Mouse (Mus musculus) hindbrain, embryonic 14.5 days (tissue): ENCODE data around the gene Gm11549. TPM values are rescaled to one million over a fixed set of nuclear protein-coding genes. Genes with fewer than 3 reads are reported as not detected.

ENCODE experiments used
- ATAC-seq: fragments of 200-750 bp; cut with Nextera tagmentation; 2 replicates; pipeline ENCODE4 v1.8.0; 2017; ENCODE audit warnings: moderate number of reproducible peaks, mild to moderate bottlenecking, moderate TSS enrichment, moderate library complexity; ENCODE audit not compliant: low FRiP score
- DNase-seq: peaks from one replicate; pipeline ENCODE4 v3.0.0-alpha.2; 2015; ENCODE audit warnings: low spot score
- H3K27ac ChIP-seq: fragments of 300-500 bp; sonication (generic); 2 replicates; pipeline ENCODE4 v1.5.1; 2014; ENCODE audit warnings: mild to moderate bottlenecking, moderate library complexity
- H3K27me3 ChIP-seq: fragments of 300-500 bp; sonication (generic); 2 replicates; pipeline ENCODE4 v1.6.1; 2014; ENCODE audit warnings: mild to moderate bottlenecking, low read length, mixed read lengths; ENCODE audit not compliant: control insufficient read depth, insufficient read depth
- H3K36me3 ChIP-seq: fragments of 300-500 bp; sonication (generic); replicated peaks from 2 replicates; pipeline ENCODE4 v1.6.1; 2014; ENCODE audit not compliant: control insufficient read depth, insufficient read depth
- H3K4me1 ChIP-seq: fragments of 300-500 bp; sonication (generic); replicated peaks from 2 replicates; pipeline ENCODE4 v1.6.1; 2014; ENCODE audit warnings: antibody characterized with exemption, low read length, mixed read lengths; ENCODE audit not compliant: control insufficient read depth, insufficient read depth
- H3K4me2 ChIP-seq: fragments of 300-500 bp; sonication (generic); replicated peaks from 2 replicates; pipeline ENCODE4 v1.6.1; 2014; ENCODE audit warnings: mild to moderate bottlenecking, moderate library complexity
- H3K4me3 ChIP-seq: fragments of 300-500 bp; sonication (generic); replicated peaks from 2 replicates; pipeline ENCODE4 v1.5.1; 2014; ENCODE audit warnings: mild to moderate bottlenecking, low read length
- H3K9ac ChIP-seq: fragments of 300-500 bp; sonication (generic); 2 replicates; pipeline ENCODE4 v1.6.1; 2014
- H3K9me3 ChIP-seq: fragments of 300-500 bp; sonication (generic); 2 replicates; pipeline ENCODE4 v1.6.1; 2016; ENCODE audit warnings: low read length; ENCODE audit not compliant: control insufficient read depth
- WGBS: fragments of 180-500 bp; shearing (Covaris S2); extraction: QIAGEN DNeasy Blood & Tissue Kit; methylation state at CpG from one replicate; pipeline ENCODE4 v1.1.7; 2014; 5-methylcytosine and 5-hydroxymethylcytosine counted together
- polyA plus RNA-seq: library from polyadenylated mRNA; unstranded; fragments of >200 nt; fragmentation: Nextera tagmentation; extraction: Ambion mirVana; gene quantifications from 2 replicates; pipeline ENCODE4 v1.2.1, GENCODE M21; 2014

Gm11549 gene
- 0.20 and 0.35 TPM in 2 replicates for polyA plus RNA-seq

GRCm38 (mm10) chr3:36521073-36522060, at the start of gene Gm11549:
TSS of gene Gm11549 (minus strand) at chr3:36521813.
- Histone ChIP-seq H3K36me3 (no peaks in the 10 kb centered on the region), H3K9me3 (no peaks in the 10 kb centered on the region), H3K27ac (no peak within 1 kb of the TSS), H3K9ac (peak within 1 kb of the TSS; percentile 57), H3K27me3 (peaks cover 22% of the 10 kb centered on the region), H3K4me3 (peak within 1 kb of the TSS; percentile 47), H3K4me1 (peaks cover 3% of the 10 kb centered on the region; the same call in 1 of the 2 replicates), H3K4me2 (peak within 1 kb of the TSS; percentile 93)
- DNase-seq (peak; percentile 41), ATAC-seq (peak; percentile 59)
- under 1% methylated on average over 51 of the region's 51 CpGs for WGBS

GRCm38 (mm10) chr3:36569836-36570235, 48.2 kb upstream of the Gm11549 start:
- Histone ChIP-seq H3K4me1 (peaks cover 7% of the 10 kb centered on the region), H3K9me3 (no peaks in the 10 kb centered on the region), H3K36me3 (peaks cover 48% of the 10 kb centered on the region), H3K27me3 (no peaks in the 10 kb centered on the region), H3K27ac (no peak overlapping the region), H3K4me3 (no peak overlapping the region), H3K4me2 (peak overlapping the region; percentile 99), H3K9ac (no peak overlapping the region)
- ATAC-seq, result no peak
- no peak for DNase-seq
- WGBS, result 88% methylated on average over 5 of the region's 5 CpGs

- no peak overlapping the region for H3K4me2 ChIP-seq
- H3K4me3 ChIP-seq, result no peak overlapping the region
- DNase-seq (no peak), ATAC-seq (no peak)
- no peaks in the 10 kb centered on the region for H3K27me3 ChIP-seq
- H3K9me3 ChIP-seq, result no peaks in the 10 kb centered on the region
- 91% methylated on average over 3 of the region's 3 CpGs for WGBS
- H3K27ac ChIP-seq, result no peak overlapping the region
- no peaks in the 10 kb centered on the region for H3K4me1 ChIP-seq
- H3K9ac ChIP-seq, result no peak overlapping the region
- peaks cover 97% of the 10 kb centered on the region for H3K36me3 ChIP-seq
Observed at GRCm38 (mm10) chr3:36563666-36564065, 42.1 kb upstream of the Gm11549 start.

GRCm38 (mm10) chr3:36559606-36560005, 38.0 kb upstream of the Gm11549 start:
- no peak for DNase-seq
- H3K4me2 ChIP-seq, result no peak overlapping the region
- H3K4me1 ChIP-seq, result no peaks in the 10 kb centered on the region
- no peak for ATAC-seq
- H3K4me3 ChIP-seq, result no peak overlapping the region
- no peak overlapping the region for H3K27ac ChIP-seq
- 90% methylated on average over 4 of the region's 4 CpGs for WGBS
- H3K36me3 ChIP-seq, result peaks cover 98% of the 10 kb centered on the region
- H3K9me3 ChIP-seq, result no peaks in the 10 kb centered on the region
- H3K9ac ChIP-seq, result no peak overlapping the region
- no peaks in the 10 kb centered on the region for H3K27me3 ChIP-seq

GRCm38 (mm10) chr3:36557601-36558000, 36.0 kb upstream of the Gm11549 start:
- no peaks in the 10 kb centered on the region for H3K27me3 ChIP-seq
- DNase-seq (no peak), ATAC-seq (no peak)
- no peaks in the 10 kb centered on the region for H3K9me3 ChIP-seq
- no peak overlapping the region for H3K4me2 ChIP-seq
- H3K27ac ChIP-seq, result no peak overlapping the region
- no peak overlapping the region for H3K9ac ChIP-seq
- peaks cover 80% of the 10 kb centered on the region for H3K36me3 ChIP-seq
- peaks cover 6% of the 10 kb centered on the region; the same call in 1 of the 2 replicates for H3K4me1 ChIP-seq
- WGBS, result 96% methylated on average over 1 of the region's 1 CpGs
- H3K4me3 ChIP-seq, result no peak overlapping the region

GRCm38 (mm10) chr3:36552406-36553047, 30.9 kb upstream of the Gm11549 start, which contains the start of gene Exosc9:
TSS of gene Exosc9 (plus strand) at chr3:36552606.
- Histone ChIP-seq H3K9me3 (no peaks in the 10 kb centered on the region), H3K4me3 (peak within 1 kb of the TSS; percentile 97), H3K4me2 (peak within 1 kb of the TSS; percentile 81), H3K27me3 (no peaks in the 10 kb centered on the region), H3K9ac (peak within 1 kb of the TSS; percentile 88), H3K36me3 (peaks cover 31% of the 10 kb centered on the region), H3K27ac (peak within 1 kb of the TSS; percentile 81), H3K4me1 (peaks cover 15% of the 10 kb centered on the region)
- ATAC-seq, result peak; percentile 97
- WGBS, result under 1% methylated on average over 39 of the region's 39 CpGs
- peak; percentile 97 for DNase-seq

GRCm38 (mm10) chr3:36551851-36552384, 30.3 kb upstream of the Gm11549 start:
- Histone ChIP-seq H3K27me3 (no peaks in the 10 kb centered on the region), H3K9ac (peak overlapping the region; percentile 88), H3K36me3 (peaks cover 25% of the 10 kb centered on the region), H3K9me3 (no peaks in the 10 kb centered on the region), H3K27ac (peak overlapping the region; percentile 81), H3K4me2 (peak overlapping the region; percentile 81), H3K4me3 (peak overlapping the region; percentile 97), H3K4me1 (peaks cover 15% of the 10 kb centered on the region)
- DNase-seq (no peak), ATAC-seq (peak; percentile 68)
- WGBS, result 12% methylated on average over 12 of the region's 12 CpGs

GRCm38 (mm10) chr3:36551343-36551742, 29.7 kb upstream of the Gm11549 start:
- DNase-seq, result no peak
- H3K27me3 ChIP-seq, result no peaks in the 10 kb centered on the region
- peak overlapping the region; percentile 88 for H3K9ac ChIP-seq
- WGBS, result 5% methylated on average over 9 of the region's 9 CpGs
- H3K4me1 ChIP-seq, result peaks cover 15% of the 10 kb centered on the region
- H3K36me3 ChIP-seq, result peaks cover 19% of the 10 kb centered on the region
- H3K4me2 ChIP-seq, result peak overlapping the region; percentile 81
- no peak for ATAC-seq
- H3K4me3 ChIP-seq, result peak overlapping the region; percentile 97
- peak overlapping the region; percentile 81 for H3K27ac ChIP-seq
- no peaks in the 10 kb centered on the region for H3K9me3 ChIP-seq

- Histone ChIP-seq H3K36me3 (no peaks in the 10 kb centered on the region), H3K9ac (no peak overlapping the region), H3K27ac (no peak overlapping the region), H3K4me2 (no peak overlapping the region), H3K9me3 (no peaks in the 10 kb centered on the region), H3K27me3 (no peaks in the 10 kb centered on the region), H3K4me3 (no peak overlapping the region), H3K4me1 (no peaks in the 10 kb centered on the region)
- ATAC-seq, result no peak
- WGBS, result 88% methylated on average over 3 of the region's 3 CpGs
- no peak for DNase-seq
Observed at GRCm38 (mm10) chr3:36544961-36545360, 23.3 kb upstream of the Gm11549 start.
